Mouse (Mus musculus) lung, adult 2 months (tissue): ENCODE results near the gene Atf6.

Experiments
- CTCF ChIP-seq: fragments of 200-500 bp; IDR thresholded peaks from 2 replicates; pipeline ENCODE4 v1.5.1; 2011; ENCODE audit warnings: mild to moderate bottlenecking, low read length, control low read depth; ENCODE audit not compliant: insufficient read depth
- POLR2A ChIP-seq: fragments of 200-500 bp; IDR thresholded peaks from 2 replicates; pipeline ENCODE4 v1.6.1; 2011; ENCODE audit warnings: low read depth, mild to moderate bottlenecking, control low read depth, low read length, borderline replicate concordance; ENCODE audit errors: extremely low read depth

GRCm38 (mm10) chr1:170896651-170897281, 29.2 kb upstream of the Atf6 start:
- TF ChIP-seq CTCF (no peak), POLR2A (no peak)
